Mouse (Mus musculus): ENCODE data around the gene Hspb1.

Gene Hspb1

DNA sequence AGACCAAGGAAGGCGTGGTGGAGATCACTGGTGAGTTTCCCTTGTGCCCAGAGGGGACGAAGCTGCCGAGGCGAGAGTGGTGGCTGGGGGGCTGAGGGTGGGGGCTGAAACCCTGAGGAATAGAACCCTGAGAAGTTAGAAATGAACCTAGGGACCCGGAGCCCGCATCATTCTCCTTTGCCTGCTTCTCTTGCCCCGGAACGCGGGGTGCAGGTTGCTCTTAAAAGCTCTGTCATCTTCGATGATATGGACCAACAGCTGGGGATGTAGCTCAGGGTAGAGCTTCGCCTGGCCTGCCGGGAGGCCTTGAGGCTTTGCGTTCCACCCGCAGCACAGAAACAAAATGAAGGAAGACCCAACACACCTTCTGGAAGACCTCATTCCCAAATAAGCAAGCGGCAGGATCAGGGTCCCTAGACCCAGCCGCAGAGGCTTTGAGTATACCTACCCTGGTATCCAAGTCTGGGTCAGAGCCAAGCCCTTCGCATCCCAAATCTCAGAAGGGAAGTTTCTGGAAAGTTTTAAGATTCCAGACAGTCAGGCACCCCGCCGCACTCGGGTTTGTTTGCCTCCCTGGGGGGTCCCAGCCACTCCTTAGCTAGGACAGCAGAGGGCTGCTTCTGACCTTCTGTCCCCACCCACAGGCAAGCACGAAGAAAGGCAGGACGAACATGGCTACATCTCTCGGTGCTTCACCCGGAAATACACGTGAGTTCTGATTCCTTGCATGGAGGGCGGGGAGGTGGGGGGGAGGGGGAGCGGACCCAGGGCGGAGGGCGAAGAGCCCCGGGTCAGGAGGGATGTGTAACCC is 891 bp downstream of the Hspb1 start:
- no peak for DNase-seq (ENCODE audit: low read depth)

DNA sequence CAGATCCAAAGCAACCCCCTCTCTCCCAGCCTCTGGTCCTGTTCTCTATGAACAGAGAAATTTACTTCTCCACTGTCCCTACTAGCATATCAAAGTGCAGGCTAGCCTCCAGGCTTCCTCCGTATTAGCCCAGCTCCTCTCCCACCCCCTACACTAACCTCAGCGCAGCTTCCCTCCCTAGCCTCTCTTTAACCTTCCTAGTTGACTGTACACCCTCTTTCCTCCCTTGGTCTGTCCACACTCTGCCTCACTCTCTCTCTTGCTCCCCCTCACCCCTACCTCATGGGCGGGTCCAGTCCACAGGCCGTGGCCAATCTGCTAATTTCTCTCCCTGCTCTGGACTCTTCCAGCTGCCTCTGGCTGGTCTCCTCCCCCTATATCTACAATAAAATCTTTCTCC is 2.6 kb downstream of the Hspb1 start:
- DNase-seq (ENCODE audit: low read depth), result no peak

DNA sequence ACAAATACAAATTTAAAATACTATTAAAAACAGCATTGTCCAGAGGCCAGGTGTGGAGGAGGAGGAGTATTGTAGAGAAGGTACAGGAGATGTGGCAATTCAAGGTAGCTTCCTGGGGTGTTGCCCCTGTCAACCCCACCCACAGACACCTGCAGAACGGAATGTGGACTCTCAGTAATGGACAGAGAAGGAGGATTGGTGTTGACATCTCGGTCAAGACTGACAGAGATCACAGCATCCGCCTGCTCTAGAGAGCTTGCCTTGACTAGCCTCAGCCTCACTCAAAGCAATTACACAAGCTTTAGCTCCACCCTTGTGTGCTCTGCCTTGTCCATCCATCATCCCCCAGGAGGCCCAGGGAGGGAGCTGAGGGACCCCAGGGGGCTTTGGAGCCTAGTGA is 3.2 kb downstream of the Hspb1 start:
- DNase-seq (ENCODE audit: low read depth), result no peak

DNA sequence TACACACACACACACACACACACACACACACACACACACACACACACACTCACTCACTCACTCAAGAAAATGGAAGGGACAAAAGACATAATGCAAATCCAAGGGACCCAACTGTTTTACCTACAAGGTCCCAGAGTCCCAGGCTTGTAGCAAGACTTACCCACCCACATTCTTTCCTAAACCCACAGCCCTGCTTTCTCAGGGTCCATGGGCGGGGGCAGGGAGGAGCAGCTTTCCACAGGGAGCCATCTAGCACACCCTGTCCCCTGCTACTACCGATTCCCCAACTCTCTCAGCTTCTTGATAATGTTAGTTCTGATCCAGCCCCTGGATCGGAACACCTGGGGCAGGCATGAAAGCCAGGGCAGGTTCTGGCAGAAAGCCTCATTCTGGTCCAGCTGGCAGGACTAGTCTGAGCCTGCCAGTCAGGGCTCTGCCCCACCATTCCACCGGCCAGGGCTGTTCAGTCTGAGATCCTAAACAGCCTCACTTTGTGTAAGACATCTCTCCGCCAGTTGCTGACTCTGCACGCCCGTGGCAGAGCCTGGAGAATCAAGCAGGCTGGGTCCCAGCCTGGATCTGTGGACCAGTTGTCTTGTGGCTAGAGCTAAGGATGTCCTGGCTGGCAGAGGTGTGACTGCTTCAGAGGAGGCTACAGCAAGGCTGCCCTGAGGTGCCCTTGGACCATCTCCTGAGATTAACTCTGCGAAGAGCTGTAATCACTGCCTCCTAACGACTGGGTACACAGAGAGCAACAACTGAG is 5.1 kb downstream of the Hspb1 start:
- no peak for DNase-seq (ENCODE audit: low read depth)

- DNase-seq (ENCODE audit: low read depth), result no peak
Observed at GRCm38 (mm10) chr5:135894958-135895357, 7.2 kb downstream of the Hspb1 start.

GRCm38 (mm10) chr5:135898028-135898427 is 10.3 kb downstream of the Hspb1 start:
- DNase-seq (ENCODE audit: low read depth), result peak; percentile 58

DNA sequence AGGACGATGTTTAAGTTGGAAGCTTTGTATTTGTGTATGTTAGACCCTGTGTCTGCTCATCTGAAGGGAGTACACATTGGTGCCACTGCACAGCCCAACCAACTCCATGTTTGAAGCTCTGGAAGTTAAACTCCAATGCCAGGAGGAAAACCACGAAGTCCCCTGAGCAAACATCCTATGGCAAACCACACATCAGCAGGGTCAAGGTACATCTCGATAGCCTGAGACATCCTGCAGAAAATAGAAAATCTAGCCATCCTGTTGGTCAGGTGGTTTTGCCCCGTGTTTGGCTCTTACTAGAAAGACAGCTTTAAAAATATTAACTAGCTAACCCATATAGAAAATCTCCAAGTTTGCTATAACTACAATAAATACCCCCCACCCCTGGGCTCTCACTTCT is 11.3 kb downstream of the Hspb1 start:
- no peak for DNase-seq (ENCODE audit: low read depth)

DNA sequence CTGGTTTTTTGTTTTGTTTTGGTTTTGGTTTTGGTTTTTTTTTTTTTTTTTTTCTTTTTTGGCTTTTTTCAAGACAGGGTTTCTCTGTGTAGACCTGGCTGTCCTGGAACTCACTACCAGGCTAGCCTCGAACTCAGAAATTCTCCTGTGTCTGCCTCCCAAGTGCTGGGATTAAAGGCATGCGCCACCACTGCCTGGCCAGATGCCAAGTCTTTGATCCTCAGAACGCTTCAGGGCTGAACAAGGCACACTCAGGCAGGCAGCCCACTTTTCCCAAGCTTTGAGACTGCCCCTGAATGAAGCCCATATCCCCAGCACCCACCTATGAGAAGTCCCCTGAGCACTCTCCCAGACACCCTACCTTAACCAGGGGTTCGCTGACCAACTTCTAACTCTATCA is 12.1 kb downstream of the Hspb1 start:
- DNase-seq (ENCODE audit: low read depth), result no peak

DNA sequence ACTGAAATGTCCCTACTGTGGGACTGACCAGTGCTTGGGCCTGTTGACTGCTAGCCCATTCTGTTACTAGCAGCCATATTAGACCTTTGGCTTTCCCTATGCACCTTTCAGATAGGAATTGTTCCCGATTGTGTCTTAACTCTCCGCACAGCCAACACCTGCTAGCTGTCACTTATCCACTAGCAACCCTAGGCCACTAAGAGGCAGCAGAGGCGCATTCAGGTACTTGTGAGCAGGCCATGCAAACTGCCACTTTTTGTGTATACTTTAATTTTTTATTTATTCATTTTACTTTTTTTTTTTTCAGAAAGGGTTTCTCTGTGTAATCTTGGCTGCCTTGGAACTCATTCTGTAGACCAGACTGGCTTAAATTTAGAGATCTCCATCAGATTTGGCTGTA is 13.0 kb downstream of the Hspb1 start:
- no peak for DNase-seq (ENCODE audit: low read depth)

DNA sequence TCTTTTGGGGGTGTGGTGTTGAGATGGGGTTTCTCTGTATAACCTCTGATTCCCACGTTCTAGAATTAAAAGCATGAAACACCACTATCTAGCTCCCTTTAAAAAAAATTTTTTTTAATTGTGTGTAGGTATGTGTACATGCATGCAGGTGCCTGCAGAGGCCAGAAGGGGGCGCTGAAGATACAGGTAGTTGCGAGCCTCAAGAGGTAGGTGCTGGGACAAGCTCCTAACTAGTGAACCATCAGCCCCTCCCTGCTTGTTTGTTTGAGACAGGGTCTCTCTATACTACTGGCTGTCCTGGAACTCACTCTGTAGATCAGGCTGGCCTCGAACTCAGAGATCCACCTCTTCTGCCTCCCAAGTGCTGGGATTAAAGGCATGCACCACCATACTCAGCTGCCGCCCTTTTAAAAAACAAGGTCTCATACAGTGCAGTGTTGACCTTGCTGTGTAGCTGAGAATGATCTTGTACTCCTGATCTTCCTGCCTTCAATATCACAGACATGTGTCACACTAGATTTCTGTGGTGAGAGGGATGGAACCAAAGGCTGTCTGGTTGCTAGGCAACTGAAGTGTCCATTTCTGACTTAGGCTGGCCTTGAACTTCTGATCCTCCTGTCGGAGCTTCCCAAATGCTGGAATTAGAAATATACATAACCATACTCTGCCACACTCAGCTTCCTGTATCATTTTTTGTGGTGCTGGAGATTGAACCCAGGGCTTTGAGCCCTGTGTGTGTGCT is 13.8 kb downstream of the Hspb1 start:
- DNase-seq (ENCODE audit: low read depth), result peak; percentile 50

GRCm38 (mm10) chr5:135903058-135903457 is 15.3 kb downstream of the Hspb1 start:
- DNase-seq (ENCODE audit: low read depth), result no peak

- peak; percentile 56 for DNase-seq (ENCODE audit: low read depth)
Observed at GRCm38 (mm10) chr5:135903551-135904151, 15.9 kb downstream of the Hspb1 start.

DNA sequence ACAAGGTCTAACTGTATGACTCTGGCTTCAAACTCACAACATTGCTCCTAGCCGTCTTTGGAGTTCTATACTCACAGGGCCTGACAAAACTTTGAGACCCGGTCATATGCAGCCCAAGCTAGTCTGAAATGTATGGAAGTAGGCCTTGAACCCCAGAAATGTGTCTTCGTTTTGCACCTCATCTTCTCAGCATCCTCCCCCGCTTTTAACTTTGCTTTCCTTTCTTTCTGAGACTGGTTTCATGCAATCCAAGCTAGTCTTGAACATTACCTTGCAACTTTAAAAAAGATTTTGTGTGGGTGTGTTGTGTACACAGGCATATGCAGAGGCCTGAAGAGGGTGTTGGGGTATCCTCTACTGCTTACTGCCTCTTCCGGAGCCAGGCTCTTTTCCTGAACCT is 16.5 kb downstream of the Hspb1 start:
- no peak for DNase-seq (ENCODE audit: low read depth)

- no peak for DNase-seq (ENCODE audit: low read depth)
Observed at GRCm38 (mm10) chr5:135905320-135906225, 17.9 kb downstream of the Hspb1 start.

- no peak for DNase-seq (ENCODE audit: low read depth)
Observed at GRCm38 (mm10) chr5:135906846-135907245, 19.1 kb downstream of the Hspb1 start.

- DNase-seq (ENCODE audit: low read depth), result no peak
Observed at GRCm38 (mm10) chr5:135907256-135907655, 19.5 kb downstream of the Hspb1 start.

DNA sequence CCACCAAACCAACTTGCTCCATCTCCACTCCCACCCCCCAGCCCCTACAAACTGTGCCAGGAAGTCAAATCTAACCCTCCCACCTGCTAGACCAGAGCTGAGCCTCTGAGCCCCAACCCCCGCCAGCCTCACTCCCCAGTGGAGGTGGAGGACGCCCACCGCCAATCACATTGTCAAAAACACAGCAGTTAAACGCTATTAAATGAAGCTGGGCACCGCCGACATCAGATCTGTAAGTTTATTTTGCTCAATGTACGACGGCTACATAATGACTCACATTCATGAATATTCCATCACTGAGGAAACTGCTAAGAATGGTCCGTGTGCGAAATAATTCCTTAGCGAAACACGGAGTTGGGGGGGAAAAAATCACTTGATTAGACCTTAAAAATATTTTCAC is 20.5 kb downstream of the Hspb1 start:
- no peak for DNase-seq (ENCODE audit: low read depth)

GRCm38 (mm10) chr5:135908989-135909388 is 21.3 kb downstream of the Hspb1 start:
- no peak for DNase-seq (ENCODE audit: low read depth)

GRCm38 (mm10) chr5:135909646-135910045 is 21.9 kb downstream of the Hspb1 start:
- no peak for DNase-seq (ENCODE audit: low read depth)

DNA sequence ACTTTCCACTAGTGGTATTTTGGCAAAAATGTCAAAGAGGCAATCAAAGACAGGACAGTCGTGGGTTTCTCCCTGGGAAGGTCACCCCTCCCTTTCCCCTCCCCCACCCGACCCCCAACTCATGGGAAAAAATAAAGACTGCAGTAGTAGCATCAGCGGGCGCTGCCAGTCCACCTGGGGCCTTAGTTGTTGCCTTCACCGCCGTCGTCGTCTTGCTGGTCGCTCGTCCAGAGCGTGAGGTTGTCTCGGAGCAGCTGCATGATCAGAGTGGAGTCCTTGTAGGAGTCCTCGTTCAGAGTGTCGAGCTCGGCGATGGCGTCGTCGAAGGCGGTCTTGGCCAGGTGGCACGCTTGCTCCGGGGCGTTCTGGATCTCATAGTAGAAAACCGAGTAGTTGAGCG is 23.1 kb downstream of the Hspb1 start:
- DNase-seq (ENCODE audit: low read depth), result no peak

DNA sequence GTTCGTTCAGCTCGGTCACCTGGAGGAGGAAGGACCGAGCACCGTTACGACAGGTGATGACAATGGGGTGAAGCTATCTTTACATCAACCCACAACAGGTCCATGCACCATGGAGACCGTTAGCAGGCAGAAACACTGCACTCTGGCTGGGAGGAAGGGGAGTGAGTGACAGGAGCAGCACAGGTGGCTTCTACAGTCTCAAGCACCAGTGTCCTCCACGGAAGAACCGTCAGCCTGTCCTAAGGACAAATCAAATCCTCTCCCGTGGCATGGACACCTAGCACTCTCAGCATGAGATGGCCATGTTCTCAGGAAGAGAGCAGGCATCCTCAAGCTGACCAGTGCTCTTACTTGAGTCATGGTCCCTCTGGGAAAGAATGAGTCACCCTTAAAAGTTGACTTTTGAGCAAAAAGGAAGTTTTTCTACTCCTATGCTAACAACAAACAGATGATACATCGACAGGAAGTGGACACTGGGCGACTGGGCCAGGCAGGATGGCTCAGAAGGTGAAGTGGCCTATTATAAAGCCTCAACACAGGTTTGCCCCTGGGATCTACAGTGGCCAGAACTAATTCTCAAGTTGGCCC is 24.0 kb downstream of the Hspb1 start:
- DNase-seq (ENCODE audit: low read depth), result no peak

All from c-Kit-positive CD71-positive TER-119-negative erythroid progenitor cells, embryonic 14.5 days (primary cell).